Comparison of ENCODE assay signal across 14 mouse cellular contexts in the genomic region with DNA sequence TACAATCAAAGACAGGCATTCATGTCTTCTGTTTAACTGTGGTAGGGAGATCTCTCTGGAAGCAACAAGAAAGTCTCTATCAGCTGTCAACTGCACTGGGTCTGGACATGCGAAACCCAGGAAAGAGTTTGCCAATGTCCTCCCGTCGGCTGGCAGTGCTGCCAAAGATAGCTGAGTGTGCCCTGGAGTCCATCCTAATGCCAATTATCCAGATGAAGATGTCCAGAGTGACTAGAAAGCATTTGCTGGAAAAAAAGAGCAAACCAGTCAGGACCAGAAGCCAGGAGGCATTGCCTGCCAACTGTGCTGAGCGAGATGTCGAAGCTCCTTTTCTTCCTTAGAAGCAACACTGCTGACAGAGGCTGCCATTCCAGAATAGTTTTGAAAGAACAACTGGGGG.
A peak's percentile ranks its signal among the peaks of the same experiment; 100 is the strongest.
DNase-seq lines count a peak whose midpoint lies in the region; ATAC-seq lines count a peak whose summit lies in the region.
"Had no signal": no experiment of that assay in that cellular context is flagged by ENCODE, and none has a peak within 500 bp of the region (broad histone marks: within the 10 kb centered on the region; RNA-seq: fewer than 3 reads in every experiment).

No protein-coding gene starts in this region.

- no peak for ATAC-seq in limb, embryonic 13.5 days (ENCODE audit: low FRiP score, low read depth)
- ATAC-seq in forebrain, embryonic 11.5 days (replicated peaks; ENCODE audit: low FRiP score), result no peak
- ATAC-seq: forebrain, embryonic 14.5 days; liver, embryonic 12.5 days had no signal

- 79% methylated on average over 5 of the region's 5 CpGs for WGBS in limb, embryonic 13.5 days
- WGBS in limb, embryonic 10.5 days, result 88% methylated on average over 5 of the region's 5 CpGs
- WGBS in forebrain, embryonic 11.5 days, result 87% methylated on average over 5 of the region's 5 CpGs

- H3K9ac ChIP-seq in limb, embryonic 13.5 days, result no peak overlapping the region
- no peak overlapping the region for H3K9ac ChIP-seq in forebrain, embryonic 11.5 days (ENCODE audit: low read length)
- H3K9ac ChIP-seq: heart, embryonic 12.5 days; liver, embryonic 12.5 days had no signal

- peaks cover 4% of the 10 kb centered on the region; the same call in 1 of the 2 replicates for H3K9me3 ChIP-seq in limb, embryonic 13.5 days
- no peaks in the 10 kb centered on the region for H3K9me3 ChIP-seq in limb, embryonic 10.5 days (replicated peaks)
- no peaks in the 10 kb centered on the region for H3K9me3 ChIP-seq in forebrain, embryonic 11.5 days (ENCODE audit: control insufficient read depth, low read length)
- H3K9me3 ChIP-seq: embryonic facial prominence, embryonic 10.5 days; liver, embryonic 12.5 days had no signal

- no peak for DNase-seq in limb, embryonic 10.5 days (ENCODE audit: low spot score)
- peak; percentile 28 to 40 for DNase-seq in right cerebral cortex, postnatal 10 days (ENCODE audit: low spot score in 2 of 2)
- DNase-seq in right cerebral cortex, postnatal 4 days, result no peak
- DNase-seq in cerebellum, adult 9-11 months, result peak; percentile 13
- no peak for DNase-seq in adrenal gland, postnatal 36 days
- no peak for DNase-seq in forebrain, embryonic 11.5 days (ENCODE audit: low spot score)
- DNase-seq: kidney, adult 2 months; kidney, postnatal 25 days; thymus, adult 18-20 months had no signal

- peaks cover 15% of the 10 kb centered on the region for H3K4me1 ChIP-seq in limb, embryonic 13.5 days
- peaks cover 9% of the 10 kb centered on the region; the same call in 1 of the 2 replicates for H3K4me1 ChIP-seq in limb, embryonic 10.5 days
- H3K4me1 ChIP-seq in forebrain, embryonic 11.5 days (replicated peaks; ENCODE audit: control insufficient read depth, insufficient read depth, low read length), result no peaks in the 10 kb centered on the region
- H3K4me1 ChIP-seq: liver, embryonic 12.5 days had no signal

- H3K4me2 ChIP-seq in limb, embryonic 13.5 days (replicated peaks), result no peak overlapping the region
- H3K4me2 ChIP-seq in forebrain, embryonic 11.5 days (ENCODE audit: low read depth, low read length, severe bottlenecking), result no peak overlapping the region
- H3K4me2 ChIP-seq: heart, embryonic 12.5 days; liver, embryonic 12.5 days had no signal

- no peak overlapping the region for H3K4me3 ChIP-seq in limb, embryonic 13.5 days
- H3K4me3 ChIP-seq in limb, embryonic 10.5 days, result no peak overlapping the region
- no peak overlapping the region for H3K4me3 ChIP-seq in forebrain, embryonic 11.5 days (ENCODE audit: low read depth, low read length)
- H3K4me3 ChIP-seq: embryonic facial prominence, embryonic 10.5 days; heart, embryonic 12.5 days; liver, embryonic 12.5 days had no signal

- H3K27me3 ChIP-seq in limb, embryonic 13.5 days, result peaks cover 9% of the 10 kb centered on the region; the same call in 1 of the 2 replicates
- 0 out of 2 replicates have a peak, but pooled peaks cover 6% of the 10 kb centered on the region for H3K27me3 ChIP-seq in limb, embryonic 10.5 days (ENCODE audit: low read depth, poor library complexity, severe bottlenecking)
- no peaks in the 10 kb centered on the region for H3K27me3 ChIP-seq in forebrain, embryonic 11.5 days (ENCODE audit: control insufficient read depth, insufficient read depth, low read length)
- H3K27me3 ChIP-seq: liver, embryonic 12.5 days had no signal

- H3K27ac ChIP-seq in limb, embryonic 13.5 days, result peak overlapping the region; percentile 39; the same call in 1 of the 2 replicates
- no peak overlapping the region for H3K27ac ChIP-seq in limb, embryonic 10.5 days
- no peak overlapping the region for H3K27ac ChIP-seq in forebrain, embryonic 11.5 days (ENCODE audit: low read depth, low read length)
- H3K27ac ChIP-seq: embryonic facial prominence, embryonic 10.5 days; liver, embryonic 12.5 days had no signal

- H3K36me3 ChIP-seq in limb, embryonic 13.5 days, result no peaks in the 10 kb centered on the region
- H3K36me3 ChIP-seq in limb, embryonic 10.5 days, result no peaks in the 10 kb centered on the region
- no peaks in the 10 kb centered on the region for H3K36me3 ChIP-seq in forebrain, embryonic 11.5 days (ENCODE audit: control insufficient read depth, insufficient read depth, low read length)
- H3K36me3 ChIP-seq: embryonic facial prominence, embryonic 10.5 days; heart, embryonic 12.5 days; liver, embryonic 12.5 days had no signal

Comparison
In these comparisons a context has a peak if more than half of its experiments do, and no peak if none do; other contexts are left out.
1. DNase-seq: peak in right cerebral cortex, postnatal 10 days (2 of 2) and cerebellum, adult 9-11 months (single experiment); none in limb, embryonic 10.5 days (single experiment), right cerebral cortex, postnatal 4 days (single experiment), adrenal gland, postnatal 36 days (0 of 2) and forebrain, embryonic 11.5 days (single experiment).